Mouse (Mus musculus): Measurements from ENCODE around the gene Lmbr1.

GRCm38 (mm10) chr5:29224089-29224488 is 154.1 kb downstream of the Lmbr1 start:
- no peak for TF ChIP-seq POLR2A (IDR thresholded peaks at IDR 0.05; ENCODE audit: control insufficient read depth, extremely low read depth, insufficient read depth, low read length, poor library complexity)
- TF ChIP-seq CTCF (IDR thresholded peaks at IDR 0.05; ENCODE audit: borderline replicate concordance, control insufficient read depth, extremely low read depth, insufficient read depth, low read length, poor library complexity): no peak
